Mouse (Mus musculus): ENCODE results near the gene Rab26.

The Rab26 gene

DNA sequence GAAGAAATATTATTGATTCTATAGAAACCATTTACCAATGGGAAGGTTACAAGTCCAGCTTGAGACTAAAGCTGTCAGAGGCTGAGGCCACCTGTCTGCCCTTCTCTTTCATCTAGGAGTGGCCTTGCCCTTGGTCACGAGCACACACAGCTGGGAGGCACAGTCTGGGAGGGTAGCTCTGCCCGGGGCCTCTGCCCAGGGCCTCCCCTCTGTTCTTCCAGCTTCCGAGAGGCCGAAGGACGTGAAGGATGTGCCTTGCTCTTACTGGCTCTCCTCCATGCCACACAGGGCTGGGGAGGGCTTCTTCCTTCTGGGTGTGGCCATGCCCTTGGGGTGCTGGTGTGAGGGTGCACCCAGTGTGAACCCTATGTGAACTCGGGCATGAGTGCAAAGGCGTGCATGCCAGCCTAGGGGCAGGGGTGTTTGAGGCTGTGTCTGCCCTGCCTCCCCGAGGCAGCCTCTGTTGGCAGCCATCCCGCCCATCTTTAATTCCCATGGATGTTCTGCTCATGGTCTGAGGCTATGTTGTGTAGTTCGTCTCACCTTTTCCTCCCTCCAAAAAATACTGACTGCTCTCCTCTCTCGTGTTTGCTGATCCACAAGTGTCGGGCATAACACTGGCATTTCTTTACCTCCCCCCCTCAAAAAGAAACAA lies 26.1 kb downstream of the Rab26 start:
- no peak for DNase-seq (ENCODE audit: low read depth, low spot score)

DNA sequence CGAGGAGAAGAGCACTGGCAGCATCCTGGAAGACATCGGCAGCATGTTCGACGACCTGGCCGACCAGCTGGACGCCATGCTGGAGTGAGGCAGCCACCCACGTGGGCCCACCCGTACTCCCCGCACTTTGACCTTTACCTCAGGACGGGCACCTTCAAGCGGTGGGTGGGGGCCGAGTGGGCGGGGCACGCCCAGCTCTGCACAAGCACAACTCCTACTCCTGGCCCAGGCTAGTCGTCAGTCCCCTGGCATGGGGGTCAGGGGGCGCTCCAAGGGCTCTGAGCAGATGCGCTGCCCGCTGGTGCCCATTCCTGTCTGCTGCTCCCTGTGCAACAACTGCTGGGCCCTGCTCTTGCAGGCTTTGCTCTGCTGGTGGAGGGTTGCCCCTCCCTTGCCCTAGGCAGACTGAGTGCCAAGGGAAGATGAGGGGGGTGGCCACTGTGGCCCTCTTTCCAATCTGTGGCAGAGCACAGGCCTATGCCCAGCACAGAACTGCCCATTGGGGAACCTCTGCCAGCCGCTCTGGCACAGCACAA lies 26.8 kb downstream of the Rab26 start:
- DNase-seq (ENCODE audit: low read depth, low spot score), result no peak

DNA sequence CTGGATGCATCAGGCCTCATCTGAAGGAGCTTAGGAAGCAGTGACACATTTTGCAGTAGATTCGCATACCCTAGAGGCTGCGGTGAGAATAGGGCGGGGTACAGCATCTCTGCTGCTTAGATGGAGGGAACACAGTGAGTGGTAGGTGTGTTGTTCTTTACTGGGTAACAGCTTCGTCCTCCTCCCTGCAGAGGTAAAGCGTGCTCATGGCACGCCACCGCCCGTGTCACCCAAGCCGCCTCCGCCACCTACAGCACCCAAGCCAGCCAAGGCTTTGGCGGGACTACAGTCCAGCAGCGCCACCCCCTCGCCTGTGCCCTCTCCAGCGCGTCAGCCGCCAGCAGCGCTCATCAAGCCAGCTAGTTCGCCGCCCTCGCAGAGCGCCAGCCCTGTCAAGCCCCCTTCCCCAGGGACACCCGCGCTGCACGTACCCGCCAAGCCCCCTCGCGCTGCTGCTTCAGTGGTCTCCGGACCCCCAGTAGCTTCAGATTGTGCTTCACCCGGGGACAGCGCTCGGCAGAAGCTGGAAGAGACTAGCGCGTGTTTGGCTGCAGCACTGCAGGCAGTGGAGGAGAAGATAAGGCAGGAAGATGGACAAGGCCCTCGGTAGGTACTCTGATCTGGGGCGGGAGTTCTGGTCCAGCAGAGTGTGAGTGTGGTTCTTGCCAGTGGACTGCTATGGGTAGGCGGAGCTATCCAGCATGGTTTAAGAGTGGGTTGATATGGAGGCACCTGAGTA lies 27.5 kb downstream of the Rab26 start:
- DNase-seq (ENCODE audit: low read depth, low spot score), result no peak

DNA sequence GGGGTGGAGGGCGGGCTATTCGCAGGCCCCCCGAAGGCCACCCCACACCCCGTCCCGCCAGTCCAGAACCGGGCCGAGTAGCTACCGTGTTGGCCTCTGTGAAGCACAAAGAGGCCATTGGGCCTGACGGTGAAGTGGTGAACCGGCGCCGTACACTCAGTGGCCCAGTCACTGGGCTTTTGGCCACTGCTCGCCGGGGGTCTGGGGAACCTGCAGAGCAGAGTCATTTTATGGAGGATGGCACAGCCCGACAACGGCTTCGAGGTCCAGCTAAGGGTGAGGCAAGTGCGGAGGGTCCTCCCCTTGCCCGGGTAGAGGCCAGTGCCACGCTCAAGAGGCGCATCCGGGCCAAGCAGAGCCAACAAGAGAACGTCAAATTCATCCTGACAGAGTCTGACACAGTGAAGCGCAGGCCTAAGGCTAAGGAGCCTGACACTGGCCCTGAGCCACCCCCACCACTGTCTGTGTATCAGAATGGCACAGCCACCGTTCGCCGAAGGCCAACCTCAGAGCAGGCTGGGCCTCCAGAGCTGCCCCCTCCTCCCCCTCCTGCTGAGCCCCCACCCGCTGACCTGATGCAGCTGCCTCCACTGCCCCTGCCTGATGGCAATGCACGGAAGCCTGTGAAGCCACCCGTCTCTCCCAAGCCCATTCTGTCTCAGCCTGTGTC lies 28.6 kb downstream of the Rab26 start:
- no peak for DNase-seq (ENCODE audit: low read depth, low spot score)

DNA sequence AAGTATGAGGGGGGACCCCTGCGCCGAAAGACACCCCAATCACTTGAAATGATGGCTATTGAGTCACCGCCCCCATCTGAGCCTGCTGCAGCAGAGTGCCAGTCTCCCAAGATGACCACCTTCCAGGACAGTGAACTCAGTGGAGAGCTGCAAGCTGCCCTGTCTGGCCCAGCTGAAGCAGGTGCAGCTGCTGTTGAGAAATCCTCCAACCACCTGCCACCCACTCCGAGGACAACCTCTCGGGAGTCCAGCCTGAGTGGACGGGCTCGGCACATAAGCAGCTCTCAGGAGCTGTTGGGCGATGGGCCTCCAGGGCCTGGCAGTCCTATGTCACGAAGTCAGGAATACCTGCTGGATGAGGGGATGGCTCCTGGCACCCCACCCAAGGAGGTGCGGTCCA lies 29.9 kb downstream of the Rab26 start:
- no peak for DNase-seq (ENCODE audit: low read depth, low spot score)

DNA sequence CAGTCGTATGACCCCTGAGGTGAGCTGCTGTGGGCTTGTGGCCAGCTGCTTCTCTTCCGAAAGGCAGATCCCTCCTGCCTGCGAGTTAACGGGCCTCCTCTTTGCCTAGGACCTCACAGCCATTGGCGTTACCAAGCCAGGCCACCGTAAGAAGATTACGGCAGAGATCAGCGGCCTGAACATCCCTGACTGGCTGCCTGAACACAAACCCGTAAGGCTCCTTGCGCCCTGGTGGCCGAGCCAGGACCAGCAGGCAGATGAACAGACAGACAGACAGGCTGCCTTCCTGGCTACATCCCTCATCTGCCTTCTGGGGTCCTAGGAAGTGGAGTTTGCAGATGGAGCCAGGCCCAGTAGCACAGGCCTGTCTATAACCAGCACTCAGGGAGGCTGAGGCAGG lies 31.8 kb downstream of the Rab26 start:
- no peak for DNase-seq (ENCODE audit: low read depth, low spot score)

DNA sequence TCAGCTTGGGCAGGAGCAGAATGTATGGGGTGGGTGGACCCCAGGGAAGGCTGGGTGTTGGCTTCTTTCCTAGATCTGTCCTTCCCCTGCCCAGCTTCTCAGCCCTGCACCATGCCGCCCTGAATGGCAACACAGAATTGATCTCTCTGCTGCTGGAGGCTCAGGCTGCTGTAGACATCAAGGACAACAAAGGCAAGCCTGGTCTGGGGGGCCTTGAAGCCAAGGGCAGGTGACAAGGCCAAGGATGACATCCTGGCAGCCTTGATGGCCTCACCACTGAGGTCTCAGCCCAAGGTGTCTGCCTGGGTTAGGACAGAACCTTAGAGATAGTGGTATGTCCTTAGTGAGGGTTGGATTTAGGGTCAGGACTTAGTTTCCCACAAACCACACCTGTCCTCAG lies 38.0 kb downstream of the Rab26 start:
- no peak for DNase-seq (ENCODE audit: low read depth, low spot score)

DNA sequence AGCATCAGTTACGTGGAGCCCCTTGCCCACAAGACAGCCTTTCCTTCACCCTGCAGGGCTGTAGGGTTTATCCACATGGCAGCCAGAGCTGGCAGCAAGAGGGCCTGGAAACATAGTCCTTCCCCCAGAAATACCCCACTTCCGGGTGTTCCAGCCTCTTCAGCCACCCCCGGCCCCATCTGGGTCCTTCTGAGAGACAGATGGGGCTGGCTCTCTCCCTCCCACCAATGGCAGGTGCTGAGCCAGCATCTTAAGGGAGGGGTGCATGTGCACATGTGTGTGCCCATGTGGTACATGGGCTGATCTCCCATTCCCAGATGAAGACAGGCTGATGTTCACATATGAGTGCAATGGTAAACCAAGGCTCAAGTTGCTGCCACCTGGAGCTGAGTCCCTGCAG lies 38.6 kb downstream of the Rab26 start:
- DNase-seq (ENCODE audit: low read depth, low spot score), result no peak

DNA sequence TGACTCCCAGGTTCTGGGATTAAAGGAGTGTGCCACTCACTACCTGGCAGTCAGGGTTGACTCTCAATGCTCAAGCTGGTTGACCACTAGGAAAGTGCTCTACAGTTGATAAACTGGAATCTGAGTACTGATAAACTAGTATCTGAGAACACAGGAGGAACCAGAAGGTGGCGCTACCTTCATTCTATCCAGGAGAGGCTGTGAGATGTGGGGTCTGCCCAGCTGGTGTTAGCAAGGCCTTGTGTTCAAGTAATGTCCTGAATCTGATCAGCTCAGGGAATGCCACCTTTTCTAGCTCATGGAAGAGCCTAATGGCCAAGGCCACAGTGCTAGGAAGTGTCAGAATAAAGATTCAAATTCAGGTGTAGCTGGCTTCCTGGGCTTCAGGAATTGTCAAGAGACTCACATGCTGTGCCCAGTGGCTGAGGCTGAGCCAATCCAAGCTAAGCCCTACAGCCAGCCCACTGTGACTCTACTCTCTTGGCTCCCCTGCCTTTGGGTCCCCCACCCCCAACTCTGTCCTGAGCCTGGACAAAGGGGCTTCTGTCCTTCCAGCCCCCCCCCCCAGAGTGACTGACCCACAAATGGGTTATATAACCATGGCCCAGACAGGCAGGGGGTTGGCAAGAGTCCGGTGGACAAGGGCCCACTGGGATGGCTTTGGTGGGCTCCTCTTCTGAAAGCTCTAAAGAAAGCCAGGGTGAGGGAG lies 39.2 kb downstream of the Rab26 start:
- no peak for DNase-seq (ENCODE audit: low read depth, low spot score)

DNA sequence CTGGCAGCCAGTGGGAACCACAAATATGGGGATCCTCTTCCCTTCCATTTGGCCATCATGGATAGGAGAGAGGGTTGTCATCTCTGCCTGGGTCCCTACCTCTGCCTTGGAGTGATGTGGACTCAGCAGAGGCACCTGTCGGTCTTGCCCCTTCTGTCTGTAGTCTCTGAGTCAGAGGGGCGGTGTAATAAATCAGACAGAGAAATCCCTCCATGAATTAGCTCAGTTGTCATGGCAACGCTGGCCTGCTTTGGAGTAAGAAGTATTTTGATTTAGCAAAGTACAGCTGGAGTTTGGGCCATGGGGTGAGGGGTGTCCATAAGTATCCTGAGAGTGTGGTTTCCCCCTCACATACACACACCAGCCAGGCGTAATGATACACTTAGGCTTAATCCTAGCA lies 43.6 kb downstream of the Rab26 start:
- DNase-seq (ENCODE audit: low read depth, low spot score), result no peak

DNA sequence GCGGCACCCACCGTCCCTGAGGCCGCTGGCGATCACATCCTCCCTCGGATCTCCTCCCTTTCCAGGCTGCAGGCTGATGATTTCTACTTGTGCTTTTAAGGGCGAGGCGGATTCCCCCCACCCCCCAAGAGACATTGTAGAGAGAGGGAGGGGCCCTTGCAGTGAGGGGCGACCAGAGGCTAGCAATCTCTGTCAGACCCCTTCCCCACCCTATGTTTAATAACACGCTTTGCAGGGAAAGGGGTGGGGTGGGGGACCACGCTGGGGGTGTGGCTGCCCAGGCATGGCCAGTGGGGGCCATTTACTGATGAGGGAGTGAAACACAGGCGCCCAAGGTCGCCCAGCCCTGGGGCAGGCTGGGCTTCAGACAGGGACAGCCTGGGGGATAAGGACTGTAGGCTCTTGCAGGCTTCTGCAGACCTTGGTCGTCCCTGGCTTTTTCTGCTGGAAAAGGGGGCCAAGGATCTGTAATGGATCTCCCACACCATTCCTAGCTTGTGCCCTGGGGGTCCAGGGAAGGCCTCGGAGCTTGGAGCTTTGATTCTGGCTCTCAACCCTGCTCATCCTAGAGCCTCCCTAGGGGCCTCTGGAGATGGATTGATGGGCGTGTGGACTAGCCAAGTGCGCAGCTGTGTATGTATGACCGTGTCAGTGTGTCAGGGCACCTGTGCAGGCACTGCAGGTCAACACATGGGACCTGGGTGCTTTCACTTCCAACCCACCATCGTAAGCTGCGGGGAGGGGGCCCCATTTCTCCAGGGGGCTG lies 44.6 kb downstream of the Rab26 start:
- no peak for DNase-seq (ENCODE audit: low read depth, low spot score)

DNA sequence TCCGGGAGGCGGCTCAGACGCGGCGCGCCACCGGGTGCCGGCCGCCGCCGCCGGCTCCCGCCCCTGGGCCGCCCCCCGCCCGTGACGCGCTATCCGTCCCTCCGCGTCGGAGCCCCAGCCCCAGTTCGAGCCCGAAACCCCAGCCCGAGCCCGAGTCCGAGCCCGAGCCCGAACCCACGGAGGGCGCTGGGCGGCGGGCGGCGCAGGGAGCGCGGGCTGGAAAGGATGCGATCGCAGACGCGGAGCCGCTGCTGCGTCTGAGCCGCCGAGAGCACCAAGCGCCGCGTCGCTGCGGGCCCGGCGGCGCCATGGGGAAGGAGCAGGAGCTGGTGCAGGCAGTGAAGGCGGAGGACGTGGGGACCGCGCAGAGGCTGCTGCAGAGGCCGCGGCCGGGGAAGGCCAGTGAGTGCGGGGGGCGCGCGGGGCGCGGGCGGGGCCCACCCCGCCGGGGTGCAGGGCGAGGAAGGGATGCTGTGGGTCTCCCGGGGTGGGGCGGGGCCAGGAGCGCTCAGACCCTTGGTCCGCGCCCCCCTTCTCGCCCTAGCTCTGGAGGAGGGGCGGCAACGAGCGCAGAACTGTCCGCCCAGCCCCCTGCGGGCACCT lies 45.2 kb downstream of the Rab26 start:
- DNase-seq (ENCODE audit: low read depth, low spot score), result no peak

DNA sequence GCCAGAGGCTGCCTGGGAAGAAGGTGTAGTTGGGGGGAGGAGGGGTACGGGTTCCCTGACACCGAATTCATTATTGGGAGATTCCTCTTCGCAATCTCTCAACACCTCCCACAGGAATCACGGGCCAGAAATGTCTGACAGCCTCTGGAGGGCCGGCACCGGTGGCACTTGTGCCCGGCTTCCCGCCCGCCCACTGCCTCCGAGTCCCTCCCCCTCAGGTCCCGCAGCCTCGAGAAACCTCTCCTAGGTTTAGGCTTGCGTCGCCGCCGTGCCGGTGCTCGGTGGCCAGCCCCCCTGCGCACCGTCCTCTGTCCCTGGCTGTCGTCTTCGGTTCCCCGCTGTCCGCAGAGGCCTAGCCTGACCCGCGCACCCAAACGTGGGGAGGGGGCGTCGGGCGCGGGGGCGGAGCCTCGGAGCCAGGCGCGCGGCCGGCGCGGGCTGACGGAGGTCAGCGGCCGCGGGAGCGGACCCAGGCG lies 45.8 kb downstream of the Rab26 start, which contains the start of gene Caskin1:
Gene Caskin1 (plus strand): TSS at position 416 of the 476 bp plus-strand sequence.
- no peak for DNase-seq (ENCODE audit: low read depth, low spot score)

DNA sequence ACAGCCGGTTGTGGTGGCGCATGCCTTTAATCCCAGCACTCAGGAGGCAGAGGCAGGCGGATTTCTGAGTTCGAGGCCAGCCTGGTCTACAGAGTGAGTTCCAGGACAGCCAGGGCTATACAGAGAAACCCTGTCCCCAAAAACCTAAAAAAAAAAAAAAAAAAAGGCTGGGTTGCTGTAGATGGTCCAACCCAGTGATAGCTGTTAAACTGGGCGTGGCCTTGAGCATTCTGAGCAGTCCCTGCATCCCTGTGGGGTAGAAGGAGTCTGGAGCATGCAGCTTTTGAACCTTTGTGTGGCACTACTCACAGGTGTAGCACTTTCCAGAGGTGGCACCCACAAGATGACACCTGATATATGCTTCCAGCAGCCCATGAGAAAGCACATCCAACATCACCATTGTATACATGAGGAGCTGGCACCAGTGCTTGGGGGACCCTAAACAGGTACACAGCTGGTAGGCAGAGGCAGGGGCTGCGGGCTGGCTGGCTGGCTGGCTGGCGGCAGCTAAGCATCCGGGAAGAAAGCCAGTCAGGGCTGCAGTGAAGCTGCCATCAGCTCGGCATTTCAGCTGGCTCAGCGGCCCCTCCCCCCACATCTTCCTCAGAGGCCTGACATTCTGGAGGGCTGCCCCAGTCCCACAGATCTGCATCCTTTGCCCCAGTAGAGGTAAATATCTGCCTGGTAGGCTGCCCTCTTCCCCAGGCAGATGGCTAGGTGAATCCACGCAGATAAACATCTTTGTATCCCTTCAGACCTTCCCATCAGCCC lies 48.7 kb downstream of the Rab26 start:
- DNase-seq (ENCODE audit: low read depth, low spot score), result no peak

DNA sequence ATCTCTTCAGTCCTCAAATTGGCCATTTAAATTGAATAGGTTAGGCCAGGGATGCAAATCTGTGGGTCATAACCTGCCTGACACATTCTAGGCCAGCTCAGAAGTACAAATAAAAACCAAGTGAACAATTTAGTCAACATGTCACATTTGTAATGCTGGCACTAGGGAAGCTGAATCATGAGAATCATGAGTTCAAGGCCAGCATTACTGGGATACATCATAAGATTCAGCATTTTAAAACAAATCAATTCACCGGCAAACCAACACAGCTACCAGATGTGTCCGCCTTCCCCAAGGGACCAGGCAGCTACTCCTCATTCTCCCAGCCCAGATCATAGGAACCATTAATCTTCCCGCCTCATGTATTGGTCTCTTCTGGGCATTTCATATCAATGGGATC lies 50.5 kb downstream of the Rab26 start:
- DNase-seq (ENCODE audit: low read depth, low spot score), result no peak

DNA sequence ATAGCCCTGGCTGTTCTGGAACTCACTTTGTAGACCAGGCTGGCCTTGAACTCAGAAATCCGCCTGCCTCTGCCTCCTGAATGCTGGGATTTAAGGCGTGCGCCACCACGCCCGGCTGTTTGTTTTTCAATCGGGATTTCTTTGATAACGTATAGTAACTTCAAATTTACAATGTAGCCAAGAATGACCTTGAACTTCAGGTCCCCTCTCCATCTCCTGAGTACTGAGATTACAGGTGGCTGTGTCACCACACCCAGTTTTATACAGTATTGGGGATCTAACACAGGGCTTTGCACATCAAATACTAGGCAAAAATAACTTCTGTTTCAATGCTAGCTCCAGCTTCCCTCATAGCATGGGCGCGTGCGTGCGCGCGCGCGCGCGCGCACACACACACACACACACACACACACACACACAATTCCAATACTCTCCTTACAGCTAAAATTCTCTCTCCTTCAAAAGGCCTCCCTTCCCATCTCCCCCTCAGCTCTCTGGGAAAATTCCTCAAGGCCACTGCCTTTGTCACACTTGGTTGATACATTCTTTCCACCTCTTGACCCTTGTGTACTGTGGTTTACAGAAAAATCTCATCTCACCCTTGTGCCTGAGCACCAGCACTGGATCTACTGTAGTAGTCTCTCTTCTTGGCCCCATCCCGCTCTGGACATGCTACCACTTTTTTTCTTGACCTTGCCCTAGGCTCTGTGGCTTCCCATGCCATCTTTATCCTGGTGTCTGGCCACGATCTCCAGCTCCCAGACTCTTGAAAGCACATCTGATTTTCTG lies 52.8 kb downstream of the Rab26 start:
- no peak for DNase-seq (ENCODE audit: low read depth, low spot score)

DNA sequence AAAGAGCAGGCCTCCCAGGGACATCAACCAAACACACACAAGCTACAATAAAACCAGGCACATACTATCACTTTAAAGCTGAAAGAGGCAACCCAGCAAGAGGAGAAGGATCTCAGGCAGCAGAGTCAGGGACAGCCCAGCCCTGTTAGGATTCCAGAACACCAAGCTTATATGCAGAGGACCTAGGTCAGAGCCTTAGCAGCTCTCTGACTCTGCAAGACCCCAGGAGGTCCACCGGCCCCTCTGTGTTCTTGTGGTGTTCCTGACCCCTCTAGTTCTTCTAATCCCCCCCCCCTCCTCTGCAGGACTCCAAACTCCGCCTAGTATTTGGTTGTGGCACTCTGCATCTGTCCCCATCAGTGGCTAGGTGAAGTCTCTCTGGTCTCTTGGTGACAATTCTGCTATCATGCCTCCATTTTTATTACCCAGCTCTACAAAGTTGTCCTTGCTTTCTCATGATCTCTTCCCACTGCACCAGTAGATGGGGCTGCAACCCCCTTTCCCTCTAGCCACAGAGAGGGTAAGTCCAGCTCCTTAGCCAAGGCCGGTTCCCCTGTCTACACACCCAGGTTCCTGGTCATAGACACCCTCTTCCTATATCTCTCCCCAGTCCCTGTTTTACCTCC lies 53.7 kb downstream of the Rab26 start:
- no peak for DNase-seq (ENCODE audit: low read depth, low spot score)

DNA sequence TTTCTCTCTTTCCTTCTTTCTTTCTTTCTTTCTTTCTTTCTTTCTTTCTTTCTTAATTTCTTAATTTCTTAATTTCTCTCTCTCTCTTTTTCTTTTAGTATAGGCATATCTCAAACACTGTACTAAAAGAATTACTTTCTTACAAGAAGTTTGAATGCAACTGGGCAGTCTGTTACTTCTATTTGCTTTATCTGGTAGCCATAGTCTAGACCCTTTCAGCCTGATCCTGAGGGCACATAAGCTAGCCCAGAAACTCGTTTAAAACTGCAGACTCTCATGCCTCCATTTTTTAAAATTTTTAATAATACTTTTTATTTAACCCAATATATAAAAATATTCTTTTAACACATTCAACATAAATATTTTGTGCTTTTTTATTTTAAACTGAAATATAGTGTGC lies 54.6 kb downstream of the Rab26 start:
- DNase-seq (ENCODE audit: low read depth, low spot score), result no peak
